Mouse (Mus musculus): Measurements from ENCODE around the gene Sstr2.

Sstr2 gene

GRCm38 (mm10) chr11:113660940-113661339 is 41.8 kb downstream of the Sstr2 start:
- ChIA-PET POLR2A (interaction anchor here in 2 of 4 experiments (0.7 to 3.0 kb wide), 8 partner anchors 9 to 144 kb away, joined by 3 to 13 read pairs (median 4); partner anchors contain the start of genes Cog1 (in 1 of the 2), Cpsf4l (in 1 of the 2) and Slc39a11 (in 1 of the 2)), CTCF (interaction anchor here in 2 of 4 experiments (0.5 to 2.0 kb wide), 8 partner anchors 9 to 150 kb away, joined by 3 to 10 read pairs (median 4); partner anchors contain the start of gene Slc39a11 (in 1 of the 2))

- ChIA-PET POLR2A (interaction anchor here in 1 of 4 experiments (0.6 kb wide), 1 partner anchor 102 kb away, joined by 3 read pairs; no protein-coding TSS in a partner anchor), CTCF (interaction anchor here in 1 of 4 experiments (0.7 to 2.0 kb wide), 4 partner anchors 10 to 149 kb away, joined by 3 to 10 read pairs (median 4); partner anchors contain the start of gene Slc39a11)
Measured at GRCm38 (mm10) chr11:113661835-113662351, 42.8 kb downstream of the Sstr2 start.

DNA sequence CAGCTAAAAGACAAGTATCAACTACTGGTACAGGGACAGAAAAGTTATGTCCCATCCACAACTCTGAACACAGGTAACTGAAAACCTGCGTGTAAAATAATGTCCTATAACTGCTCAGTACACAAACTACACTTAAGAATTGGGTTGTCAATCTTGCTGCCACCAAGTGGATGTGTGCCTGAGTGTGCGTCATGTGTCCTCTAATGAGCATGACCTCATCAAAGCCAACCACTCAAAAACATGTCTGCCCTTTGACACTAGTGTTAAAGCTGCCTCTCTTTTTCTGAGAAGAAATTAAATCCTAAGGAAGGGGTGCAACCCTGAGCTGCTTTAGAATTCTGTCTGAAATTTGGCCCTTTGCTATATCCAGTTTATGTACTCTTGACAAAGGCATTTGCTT is 45.1 kb downstream of the Sstr2 start:
- POLR2A ChIA-PET, result interaction anchor here in 3 of 4 experiments (0.6 to 5.4 kb wide), 5 partner anchors 8 to 582 kb away, joined by 3 to 28 read pairs (median 3); no protein-coding TSS in a partner anchor
- CTCF ChIA-PET, result interaction anchor here in 1 of 4 experiments (0.7 kb wide), 1 partner anchor 13 kb away, joined by 3 read pairs; no protein-coding TSS in a partner anchor

- POLR2A ChIA-PET, result interaction anchor here in 3 of 4 experiments (1.0 to 5.4 kb wide), 10 partner anchors 10 to 137 kb away, joined by 3 to 28 read pairs (median 5); partner anchors contain the start of genes D11Wsu47e (in 2 of the 3), Cpsf4l (in 1 of the 3) and Fam104a (in 1 of the 3)
- CTCF ChIA-PET, result interaction anchor here in 1 of 4 experiments (0.6 kb wide), 2 partner anchors 254 to 964 kb away, joined by 3 to 4 read pairs; no protein-coding TSS in a partner anchor
Measured at GRCm38 (mm10) chr11:113666205-113666604, 47.1 kb downstream of the Sstr2 start.

DNA sequence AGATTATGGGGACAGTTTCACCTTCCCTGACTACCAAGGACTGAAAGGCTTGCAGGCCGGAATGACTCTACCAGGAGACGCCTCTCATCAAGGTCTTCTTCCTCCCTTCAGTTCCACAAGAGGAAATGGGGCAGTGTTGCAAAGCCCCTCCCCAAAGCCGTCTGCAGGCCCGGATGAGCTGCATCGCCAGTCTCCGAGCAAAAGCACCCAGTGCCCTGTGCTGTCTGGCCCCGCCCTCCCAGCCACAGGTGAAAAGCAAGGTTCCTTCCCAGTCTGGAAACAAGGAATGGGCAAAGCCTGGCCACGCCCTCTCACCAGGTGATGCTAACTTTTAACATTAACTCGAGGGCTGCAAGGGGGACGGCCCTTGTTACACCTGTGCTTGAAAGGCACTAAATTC is 47.5 kb downstream of the Sstr2 start:
- CTCF ChIA-PET, result interaction anchor here in 3 of 4 experiments (0.6 to 1.8 kb wide), 5 partner anchors 13 to 255 kb away, joined by 3 to 5 read pairs (median 3); no protein-coding TSS in a partner anchor
- POLR2A ChIA-PET, result interaction anchor here in 3 of 4 experiments (0.9 to 5.4 kb wide), 12 partner anchors 10 to 374 kb away, joined by 3 to 28 read pairs (median 5); partner anchors contain the start of genes D11Wsu47e (in 2 of the 3), Cpsf4l (in 1 of the 3) and Fam104a (in 1 of the 3)

- CTCF ChIA-PET, result interaction anchor here in 2 of 4 experiments (1.0 to 1.8 kb wide), 4 partner anchors 13 to 196 kb away, joined by 3 to 5 read pairs (median 4); no protein-coding TSS in a partner anchor
- POLR2A ChIA-PET, result interaction anchor here in 3 of 4 experiments (0.8 to 5.4 kb wide), 13 partner anchors 11 to 375 kb away, joined by 3 to 28 read pairs (median 5); partner anchors contain the start of genes D11Wsu47e (in 2 of the 3), Cdc42ep4 (in 1 of the 3), Cpsf4l (in 1 of the 3) and Fam104a (in 1 of the 3)
Measured at GRCm38 (mm10) chr11:113667122-113667521, 48.0 kb downstream of the Sstr2 start.

DNA sequence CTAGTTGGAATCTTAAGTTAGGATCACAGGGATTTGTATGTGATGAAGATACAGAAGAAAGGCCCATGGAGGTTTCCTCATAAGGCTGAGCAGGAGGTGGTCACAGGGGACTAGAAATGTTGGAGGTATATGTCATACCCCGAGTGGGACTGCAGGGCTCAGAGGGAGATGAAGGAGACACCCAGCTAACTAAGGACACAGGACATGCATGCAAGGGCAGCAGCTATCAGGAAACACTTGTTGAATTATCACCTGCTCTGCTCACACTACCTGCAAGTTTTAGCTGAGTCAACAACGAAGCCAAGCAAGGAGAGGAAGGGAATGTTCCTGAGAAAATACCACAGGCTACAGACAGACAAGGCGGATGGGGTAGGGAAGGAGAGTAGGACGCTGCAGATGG is 48.6 kb downstream of the Sstr2 start:
- ChIA-PET POLR2A (interaction anchor here in 2 of 4 experiments (0.5 to 5.4 kb wide), 12 partner anchors 11 to 375 kb away, joined by 3 to 28 read pairs (median 5); partner anchors contain the start of genes Cdc42ep4 (in 1 of the 2) and Cpsf4l (in 1 of the 2)), CTCF (interaction anchor here in 2 of 4 experiments (1.0 to 1.8 kb wide), 4 partner anchors 14 to 195 kb away, joined by 3 to 5 read pairs (median 4); no protein-coding TSS in a partner anchor)

DNA sequence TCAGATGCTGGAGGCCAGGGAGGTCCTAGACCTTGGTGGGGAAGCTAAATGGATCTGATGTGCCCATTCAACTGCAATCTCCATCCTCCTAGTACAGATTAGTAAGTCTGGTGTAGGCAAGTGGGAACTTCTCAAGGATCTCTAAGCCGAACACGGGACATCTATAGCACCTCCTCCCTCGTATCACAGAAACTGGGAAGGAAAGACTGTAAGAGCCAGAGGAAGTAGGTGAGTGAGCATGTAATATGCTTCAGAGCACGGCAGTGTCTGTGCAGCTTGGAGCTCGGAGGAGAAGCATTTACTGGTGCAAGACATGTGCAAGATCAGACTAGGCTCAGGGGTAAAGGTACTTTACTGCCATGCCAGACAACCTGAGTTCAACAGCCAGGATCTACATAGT is 49.7 kb downstream of the Sstr2 start:
- POLR2A ChIA-PET, result interaction anchor here in 3 of 4 experiments (0.6 to 5.4 kb wide), 10 partner anchors 10 to 1168 kb away, joined by 3 to 28 read pairs (median 4); partner anchors contain the start of genes D11Wsu47e (in 1 of the 3) and Fam104a (in 1 of the 3)

GRCm38 (mm10) chr11:113669711-113670110 is 50.6 kb downstream of the Sstr2 start:
- POLR2A ChIA-PET, result interaction anchor here in 3 of 4 experiments (0.6 to 5.4 kb wide), 8 partner anchors 9 to 1169 kb away, joined by 3 to 28 read pairs (median 4); partner anchors contain the start of genes D11Wsu47e (in 1 of the 3) and Fam104a (in 1 of the 3)

More for the DNA sequence above, 49.7 kb downstream of the Sstr2 start:
- CTCF ChIA-PET, result interaction anchor here in 3 of 4 experiments (0.6 to 1.2 kb wide), 3 partner anchors 17 to 143 kb away, joined by 3 to 4 read pairs (median 4); no protein-coding TSS in a partner anchor

DNA sequence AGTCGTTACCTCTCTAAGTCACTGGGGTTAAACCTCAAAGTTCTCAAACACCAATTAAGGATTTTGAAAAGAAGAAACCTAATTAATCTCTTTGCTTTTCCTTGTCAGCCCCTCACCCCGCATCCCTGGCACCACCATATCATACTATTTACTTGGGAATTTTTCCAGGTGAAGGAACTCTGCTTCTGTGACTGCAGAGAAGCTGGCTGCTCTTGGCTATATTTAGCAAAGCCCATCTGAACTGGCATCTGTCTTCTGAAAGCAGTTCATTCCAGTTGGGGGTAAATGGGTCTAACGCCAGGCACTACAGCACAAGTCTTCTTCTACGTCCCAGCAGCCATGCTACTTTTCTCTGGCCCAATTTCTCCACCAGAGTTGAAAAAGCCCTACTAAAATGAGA is 54.5 kb downstream of the Sstr2 start:
- ChIA-PET POLR2A (interaction anchor here in 3 of 4 experiments (0.6 to 2.8 kb wide), 6 partner anchors 9 to 78 kb away, joined by 3 to 12 read pairs (median 3); partner anchors contain the start of genes Cdc42ep4 (in 1 of the 3), D11Wsu47e (in 1 of the 3) and Fam104a (in 1 of the 3)), CTCF (interaction anchor here in 2 of 4 experiments (0.5 to 0.9 kb wide), 4 partner anchors 22 to 190 kb away, joined by 3 to 7 read pairs (median 4); no protein-coding TSS in a partner anchor)

More at GRCm38 (mm10) chr11:113669711-113670110, 50.6 kb downstream of the Sstr2 start:
- CTCF ChIA-PET, result interaction anchor here (0.7 to 2.1 kb wide), 6 partner anchors 13 to 142 kb away, joined by 3 to 9 read pairs (median 4); no protein-coding TSS in a partner anchor

- ChIA-PET POLR2A (interaction anchor here in 3 of 4 experiments (0.6 to 2.8 kb wide), 9 partner anchors 9 to 82 kb away, joined by 3 to 12 read pairs (median 3); partner anchors contain the start of genes D11Wsu47e (in 2 of the 3), Fam104a (in 2 of the 3), Cdc42ep4 (in 1 of the 3) and Cpsf4l (in 1 of the 3)), CTCF (interaction anchor here in 2 of 4 experiments (0.9 to 1.0 kb wide), 2 partner anchors 22 to 23 kb away, joined by 3 to 4 read pairs; no protein-coding TSS in a partner anchor)
Measured at GRCm38 (mm10) chr11:113674595-113674994, 55.5 kb downstream of the Sstr2 start.

Data from embryonic stem cell, embryonic (primary cell).